Mouse (Mus musculus) mouse trophoblast stem cell (cell line): ENCODE data around the gene Elovl2.
"Not testable (repeated sequence)": the region's sequence is repeated elsewhere in the genome, so short reads cannot be mapped to it uniquely, and the experiment has no call there.

Experiments used
- in situ Hi-C, 2 experiments: fragments of 300-500 bp; cut with MseI, MboI; formaldehyde crosslinking; loops; 2 replicates in 1 of 2; 3 replicates in 1 of 2; pipeline ENCODE4 v1.15.1; 2025

Gene Elovl2

GRCm38 (mm10) chr13:41220304-41220834, at the start of gene Elovl2:
Gene Elovl2 (minus strand): TSS chr13:41220405.
- in situ Hi-C loops: no loop called here

- in situ Hi-C loops: no loop called here
These were observed 47.7 kb upstream of the Elovl2 start for GRCm38 (mm10) chr13:41267827-41268408.

- in situ Hi-C loops: no loop called here
These were observed 43.2 kb upstream of the Elovl2 start for GRCm38 (mm10) chr13:41263304-41264006.

GRCm38 (mm10) chr13:41261617-41262016, 41.4 kb upstream of the Elovl2 start:
- in situ Hi-C loops: not testable (repeated sequence)

GRCm38 (mm10) chr13:41257851-41258250, 37.6 kb upstream of the Elovl2 start:
- in situ Hi-C loops: no loop called here

- in situ Hi-C loops: no loop called here
These were observed 36.8 kb upstream of the Elovl2 start for GRCm38 (mm10) chr13:41256962-41257361.

GRCm38 (mm10) chr13:41256126-41256525, 35.9 kb upstream of the Elovl2 start:
- in situ Hi-C loops: no loop called here

- in situ Hi-C loops: no loop called here
These were observed 32.5 kb upstream of the Elovl2 start for GRCm38 (mm10) chr13:41252736-41253135.

- in situ Hi-C loops: no loop called here
These were observed 31.9 kb upstream of the Elovl2 start for GRCm38 (mm10) chr13:41252141-41252540.

GRCm38 (mm10) chr13:41251667-41252066, 31.5 kb upstream of the Elovl2 start:
- in situ Hi-C loops: no loop called here

- in situ Hi-C loops: not testable (repeated sequence)
These were observed 31.0 kb upstream of the Elovl2 start for GRCm38 (mm10) chr13:41251232-41251631.

GRCm38 (mm10) chr13:41250318-41250981, 30.2 kb upstream of the Elovl2 start:
- in situ Hi-C loops: no loop called here

GRCm38 (mm10) chr13:41249538-41250317, 29.5 kb upstream of the Elovl2 start, which contains the start of gene Smim13:
Gene Smim13 (plus strand): TSS chr13:41249844.
- in situ Hi-C loops: loop anchor here (25.0 kb wide), 2 partner anchors 412 to 437 kb away; no protein-coding TSS in a partner anchor

GRCm38 (mm10) chr13:41248751-41249520, 28.7 kb upstream of the Elovl2 start:
- in situ Hi-C loops: loop anchor here (25.0 kb wide), 2 partner anchors 412 to 437 kb away; no protein-coding TSS in a partner anchor

- in situ Hi-C loops: loop anchor here (5.0 to 25.0 kb wide), 3 partner anchors 107 to 432 kb away; no protein-coding TSS in a partner anchor
These were observed 24.2 kb upstream of the Elovl2 start for GRCm38 (mm10) chr13:41244306-41244830.

GRCm38 (mm10) chr13:41241557-41241956, 21.4 kb upstream of the Elovl2 start:
- in situ Hi-C loops: loop anchor here (5.0 to 25.0 kb wide), 3 partner anchors 104 to 429 kb away; no protein-coding TSS in a partner anchor

GRCm38 (mm10) chr13:41238805-41239130, 18.6 kb upstream of the Elovl2 start:
- in situ Hi-C loops: loop anchor here (5.0 to 25.0 kb wide), 4 partner anchors 101 to 426 kb away; no protein-coding TSS in a partner anchor

- in situ Hi-C loops: loop anchor here (5.0 to 25.0 kb wide), 4 partner anchors 101 to 426 kb away; no protein-coding TSS in a partner anchor
These were observed 18.0 kb upstream of the Elovl2 start for GRCm38 (mm10) chr13:41238035-41238804.
